Mouse (Mus musculus) embryonic facial prominence, embryonic 13.5 days (tissue): Measurements from ENCODE around the gene Gm3250. TPM values are rescaled to one million over a fixed set of nuclear protein-coding genes. Genes with fewer than 3 reads are reported as not detected.
"Not testable (repeated sequence)": the region's sequence is repeated elsewhere in the genome, so short reads cannot be mapped to it uniquely, and the experiment has no call there.

Experiments used
- ATAC-seq: fragments of 200-750 bp; cut with Nextera tagmentation; 2 replicates; pipeline ENCODE4 v1.8.0; 2017; ENCODE audit warnings: low read depth; ENCODE audit not compliant: insufficient number of reproducible peaks, insufficient read depth, low FRiP score, low TSS enrichment
- H3K27ac ChIP-seq: fragments of 300-500 bp; sonication (generic); 2 replicates; pipeline ENCODE4 v1.5.1; 2015; ENCODE audit warnings: moderate library complexity, mild to moderate bottlenecking, inconsistent platforms
- H3K27me3 ChIP-seq: fragments of 300-500 bp; sonication (generic); 2 replicates; pipeline ENCODE4 v1.6.1; 2015; ENCODE audit warnings: mild to moderate bottlenecking, inconsistent platforms
- H3K36me3 ChIP-seq: fragments of 300-500 bp; sonication (generic); 2 replicates; pipeline ENCODE4 v1.6.1; 2015; ENCODE audit warnings: mild to moderate bottlenecking, inconsistent platforms
- H3K4me1 ChIP-seq: fragments of 300-500 bp; sonication (generic); 2 replicates; pipeline ENCODE4 v1.6.1; 2015; ENCODE audit warnings: inconsistent platforms
- H3K4me2 ChIP-seq: fragments of 300-500 bp; sonication (generic); 2 replicates; pipeline ENCODE4 v1.6.1; 2015; ENCODE audit warnings: moderate library complexity, mild to moderate bottlenecking, inconsistent platforms
- H3K4me3 ChIP-seq: fragments of 300-500 bp; sonication (generic); 2 replicates; pipeline ENCODE4 v1.5.1; 2015; ENCODE audit warnings: mild to moderate bottlenecking, inconsistent platforms
- H3K9ac ChIP-seq: fragments of 300-500 bp; sonication (generic); 2 replicates; pipeline ENCODE4 v1.6.1; 2015; ENCODE audit warnings: mild to moderate bottlenecking, inconsistent platforms
- H3K9me3 ChIP-seq: fragments of 300-500 bp; sonication (generic); 2 replicates; pipeline ENCODE4 v1.6.1; 2016; ENCODE audit warnings: inconsistent platforms
- WGBS: fragments of 180-500 bp; shearing (Covaris S2); methylation state at CpG from one replicate; pipeline ENCODE4 v1.1.7; 2015; ENCODE audit warnings: mixed read lengths; 5-methylcytosine and 5-hydroxymethylcytosine counted together
- polyA plus RNA-seq: library from polyadenylated mRNA; unstranded; fragments of >200 nt; fragmentation: Nextera tagmentation; extraction: Ambion mirVana; gene quantifications from 2 replicates; pipeline ENCODE4 v1.2.1, GENCODE M21; 2015

Gm3250 gene
- not detected in 2 replicates for polyA plus RNA-seq

DNA sequence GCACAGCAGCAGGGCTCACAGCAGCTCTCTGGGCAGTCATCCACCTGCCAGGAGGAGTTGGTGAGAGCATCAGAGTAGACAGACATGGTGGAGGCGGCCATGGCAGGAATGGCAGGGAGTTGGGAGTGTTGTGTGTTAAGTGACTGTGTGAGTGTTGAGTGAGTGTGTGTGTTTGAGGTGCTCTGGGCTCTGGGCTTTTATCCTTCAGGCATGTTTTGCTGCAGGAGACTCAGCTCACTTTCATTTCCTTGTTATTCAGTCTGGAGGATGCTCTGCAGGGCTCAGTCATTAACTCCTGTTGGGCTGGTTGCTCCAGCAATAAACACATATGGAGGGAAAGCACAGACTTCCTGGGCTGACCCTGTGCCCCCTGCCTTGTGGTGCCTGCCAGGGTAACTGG lies at the start of gene Gm3250:
Gene Gm3250, minus strand, starts transcription at position 101 of the 400 bp plus-strand sequence.
- not testable (repeated sequence) for ATAC-seq, H3K27me3 ChIP-seq, H3K27ac ChIP-seq, H3K9me3 ChIP-seq, H3K4me2 ChIP-seq, H3K4me1 ChIP-seq, H3K36me3 ChIP-seq, H3K9ac ChIP-seq, H3K4me3 ChIP-seq
- WGBS = 60% methylated on average over 1 of the region's 1 CpGs

DNA sequence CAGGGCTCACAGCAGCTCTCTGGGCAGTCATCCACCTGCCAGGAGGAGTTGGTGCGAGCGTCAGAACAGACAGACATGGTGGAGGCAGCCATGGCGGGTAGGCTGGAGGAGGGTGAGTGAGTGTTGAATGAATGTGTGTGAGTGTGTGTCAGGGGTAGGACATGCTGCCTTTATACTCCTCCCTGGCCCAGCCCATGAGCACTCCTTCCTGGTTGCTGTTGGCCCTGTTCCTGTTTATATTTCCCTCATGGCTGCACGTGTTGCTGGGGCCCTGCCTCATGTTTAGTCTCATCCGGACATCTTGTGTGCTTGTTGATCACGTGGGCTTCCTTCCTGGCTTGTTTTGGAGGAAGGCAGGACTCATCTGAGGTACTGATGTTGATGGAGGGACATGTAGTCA lies 44.6 kb upstream of the Gm3250 start, which contains the start of gene Krtap10-4:
Gene Krtap10-4, minus strand, starts transcription at position 145 of the 400 bp plus-strand sequence.
- WGBS = 71% methylated on average over 6 of the region's 6 CpGs
- Histone ChIP-seq H3K4me3 (no peak within 1 kb of the TSS), H3K9me3 (no peaks in the 10 kb centered on the region), H3K27ac (no peak within 1 kb of the TSS), H3K9ac (no peak within 1 kb of the TSS), H3K4me1 (no peaks in the 10 kb centered on the region), H3K27me3 (no peaks in the 10 kb centered on the region), H3K36me3 (no peaks in the 10 kb centered on the region), H3K4me2 (no peak within 1 kb of the TSS)
- ATAC-seq = no peak

DNA sequence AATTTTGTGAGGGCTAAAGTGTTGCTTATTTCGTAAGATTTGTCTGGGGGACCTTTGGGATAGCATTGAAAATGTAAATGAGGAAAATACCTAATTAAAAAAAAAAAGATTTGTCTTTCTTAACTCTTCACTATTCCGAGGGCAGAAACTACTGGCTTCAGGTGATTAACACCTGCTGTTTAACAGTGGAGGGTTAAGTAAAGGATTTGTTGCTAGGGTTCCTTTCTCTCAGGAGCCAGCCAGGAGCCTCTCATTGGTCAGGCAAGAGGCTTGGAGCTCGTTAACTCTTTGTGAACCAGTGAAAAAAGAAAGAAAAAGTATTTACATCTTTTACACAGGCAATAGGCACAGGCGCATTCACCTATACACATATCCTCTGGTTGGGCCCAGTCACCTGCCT lies 36.9 kb upstream of the Gm3250 start:
- Histone ChIP-seq H3K4me3 (no peak overlapping the region), H3K27ac (no peak overlapping the region), H3K4me2 (no peak overlapping the region), H3K9ac (no peak overlapping the region), H3K27me3 (no peaks in the 10 kb centered on the region), H3K36me3 (no peaks in the 10 kb centered on the region), H3K4me1 (no peaks in the 10 kb centered on the region), H3K9me3 (no peaks in the 10 kb centered on the region)
- ATAC-seq = no peak
- WGBS = 29% methylated on average over 4 of the region's 4 CpGs

DNA sequence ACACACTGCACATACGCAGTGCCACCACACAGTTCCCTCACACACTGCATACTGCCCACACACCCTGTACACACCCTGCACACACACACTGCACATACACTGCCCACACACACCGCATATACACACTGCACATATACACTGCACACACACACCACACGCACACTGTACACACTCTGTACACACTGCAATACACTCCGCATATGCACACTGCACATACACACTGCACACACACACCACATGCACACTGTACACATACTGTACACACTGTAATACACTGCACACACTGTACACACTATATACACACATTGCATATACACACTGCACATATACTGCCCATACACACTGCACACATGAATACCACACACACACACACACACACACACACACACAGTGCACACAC lies 36.2 kb upstream of the Gm3250 start:
- no peak overlapping the region for H3K4me3 ChIP-seq
- WGBS = 93% methylated on average over 4 of the region's 4 CpGs
- H3K4me1 ChIP-seq = no peaks in the 10 kb centered on the region
- H3K36me3 ChIP-seq = no peaks in the 10 kb centered on the region
- H3K4me2 ChIP-seq = no peak overlapping the region
- no peak overlapping the region for H3K27ac ChIP-seq
- H3K9ac ChIP-seq = no peak overlapping the region
- H3K9me3 ChIP-seq = no peaks in the 10 kb centered on the region
- 0 out of 2 replicates have a peak, but pooled peaks cover 3% of the 10 kb centered on the region for H3K27me3 ChIP-seq
- peak; percentile 63 for ATAC-seq

GRCm38 (mm10) chr10:77815514-77815913 lies 33.2 kb upstream of the Gm3250 start:
- Histone ChIP-seq H3K4me1 (no peaks in the 10 kb centered on the region), H3K4me2 (no peak overlapping the region), H3K9me3 (no peaks in the 10 kb centered on the region), H3K27ac (no peak overlapping the region), H3K9ac (no peak overlapping the region), H3K36me3 (no peaks in the 10 kb centered on the region), H3K27me3 (0 out of 2 replicates have a peak, but pooled peaks cover 3% of the 10 kb centered on the region), H3K4me3 (no peak overlapping the region)
- no peak for ATAC-seq
- 26% methylated on average over 5 of the region's 5 CpGs for WGBS

- Histone ChIP-seq H3K36me3 (no peaks in the 10 kb centered on the region), H3K4me3 (no peak within 1 kb of the TSS)
These were observed 32.0 kb upstream of the Gm3250 start, which contains the start of gene Gm2696 for GRCm38 (mm10) chr10:77814382-77814781. TSS of gene Gm2696 (plus strand) at chr10:77814682.

DNA sequence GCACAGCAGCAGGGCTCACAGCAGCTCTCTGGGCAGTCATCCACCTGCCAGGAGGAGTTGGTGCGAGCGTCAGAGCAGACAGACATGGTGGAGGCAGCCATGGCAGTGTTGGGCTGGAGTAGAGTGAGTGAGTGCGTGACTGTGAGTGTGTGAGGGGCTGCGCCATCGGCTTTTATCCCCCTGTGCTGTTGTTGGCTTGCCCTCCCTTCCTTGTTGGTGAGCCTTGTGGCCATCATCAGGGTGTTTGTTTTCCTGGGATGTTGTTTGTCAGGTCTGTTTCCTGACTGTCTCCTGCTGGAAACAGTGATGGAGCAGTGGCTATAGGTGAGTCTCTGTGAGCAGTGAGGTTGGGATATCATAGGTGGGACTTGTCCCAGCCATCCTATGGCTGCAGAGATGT lies 29.4 kb upstream of the Gm3250 start, which contains the start of gene Gm9507:
Gene Gm9507, minus strand, starts transcription at position 101 of the 400 bp plus-strand sequence.
- Histone ChIP-seq H3K36me3 (no peaks in the 10 kb centered on the region), H3K4me3 (no peak within 1 kb of the TSS), H3K9me3 (no peaks in the 10 kb centered on the region), H3K9ac (no peak within 1 kb of the TSS), H3K4me1 (no peaks in the 10 kb centered on the region), H3K4me2 (no peak within 1 kb of the TSS), H3K27me3 (0 out of 2 replicates have a peak, but pooled peaks cover 3% of the 10 kb centered on the region), H3K27ac (no peak within 1 kb of the TSS)
- 71% methylated on average over 5 of the region's 5 CpGs for WGBS
- no peak for ATAC-seq

More at GRCm38 (mm10) chr10:77814382-77814781, 32.0 kb upstream of the Gm3250 start, which contains the start of gene Gm2696:
- Histone ChIP-seq H3K4me1 (no peaks in the 10 kb centered on the region), H3K9ac (no peak within 1 kb of the TSS), H3K27ac (no peak within 1 kb of the TSS), H3K27me3 (0 out of 2 replicates have a peak, but pooled peaks cover 3% of the 10 kb centered on the region), H3K4me2 (no peak within 1 kb of the TSS), H3K9me3 (no peaks in the 10 kb centered on the region)
- no peak for ATAC-seq
- WGBS = 49% methylated on average over 4 of the region's 4 CpGs

- ATAC-seq = no peak
- no peaks in the 10 kb centered on the region for H3K36me3 ChIP-seq
- H3K4me1 ChIP-seq = no peaks in the 10 kb centered on the region
- H3K27ac ChIP-seq = no peak overlapping the region
- H3K4me3 ChIP-seq = no peak overlapping the region
- H3K9ac ChIP-seq = no peak overlapping the region
- WGBS = 84% methylated on average over 3 of the region's 3 CpGs
- H3K4me2 ChIP-seq = no peak overlapping the region
- no peaks in the 10 kb centered on the region for H3K9me3 ChIP-seq
- no peaks in the 10 kb centered on the region for H3K27me3 ChIP-seq
These were observed 21.8 kb upstream of the Gm3250 start for GRCm38 (mm10) chr10:77804095-77804494.

DNA sequence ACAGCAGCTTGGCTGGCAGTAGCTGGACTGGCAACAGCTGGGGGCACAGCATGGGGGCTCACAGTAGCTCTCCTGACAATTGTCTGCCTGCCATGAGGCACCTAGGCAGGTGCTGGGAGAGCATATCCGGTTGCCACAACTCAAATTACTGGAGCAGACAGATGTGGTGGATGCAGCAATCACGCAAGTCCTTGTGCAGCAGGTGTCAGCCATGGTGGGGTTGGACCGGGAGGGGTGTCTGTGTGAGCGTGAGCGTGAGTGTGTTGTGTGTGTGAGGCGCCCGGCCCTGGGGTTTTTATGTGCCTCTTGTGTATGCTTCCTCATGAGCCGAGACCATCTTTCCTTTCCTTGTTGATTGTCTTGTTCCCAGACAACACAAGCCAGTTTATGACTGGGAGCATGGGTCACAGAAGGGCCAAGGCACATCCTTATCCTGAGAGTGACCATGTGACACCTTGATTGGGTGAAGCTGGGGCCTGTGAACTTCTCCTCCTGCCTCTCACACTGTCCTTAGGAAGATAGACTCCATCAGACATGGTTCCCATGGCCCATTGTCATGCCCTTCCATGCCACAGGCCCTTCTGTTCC lies 16.7 kb upstream of the Gm3250 start, which contains the start of gene Gm19668:
Gene Gm19668, minus strand, starts transcription at position 213 of the 588 bp plus-strand sequence.
- Histone ChIP-seq H3K4me3 (no peak within 1 kb of the TSS), H3K9ac (no peak within 1 kb of the TSS), H3K36me3 (no peaks in the 10 kb centered on the region), H3K4me1 (no peaks in the 10 kb centered on the region), H3K4me2 (no peak within 1 kb of the TSS), H3K27ac (no peak within 1 kb of the TSS), H3K27me3 (no peaks in the 10 kb centered on the region), H3K9me3 (no peaks in the 10 kb centered on the region)
- no peak for ATAC-seq
- 56% methylated on average over 8 of the region's 8 CpGs for WGBS

- not testable (repeated sequence) for H3K4me2 ChIP-seq, H3K9me3 ChIP-seq, H3K4me1 ChIP-seq, H3K27me3 ChIP-seq, H3K27ac ChIP-seq, ATAC-seq, H3K36me3 ChIP-seq, H3K9ac ChIP-seq, H3K4me3 ChIP-seq
- WGBS = 30% methylated on average over 3 of the region's 3 CpGs
These were observed 16.0 kb upstream of the Gm3250 start for GRCm38 (mm10) chr10:77798164-77798920.

DNA sequence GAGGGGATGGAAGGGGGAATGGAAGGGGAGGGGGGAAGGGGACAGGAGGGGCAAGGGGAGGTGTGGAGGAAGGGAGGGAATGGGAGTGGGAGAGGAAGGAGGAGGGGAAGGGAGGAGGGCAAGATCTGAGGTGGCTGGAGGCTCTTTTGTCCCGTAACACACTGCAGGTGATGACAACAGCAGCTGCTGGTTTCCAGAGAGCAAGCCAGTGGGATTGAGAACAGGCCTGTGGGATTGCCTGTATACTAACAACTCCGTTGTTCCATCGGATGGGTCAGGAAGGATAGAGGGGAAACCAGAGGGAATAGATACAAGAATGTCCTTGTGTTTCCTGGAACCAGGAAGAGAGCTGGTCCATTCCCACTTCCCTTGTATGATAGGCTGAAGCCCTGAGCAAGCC lies 15.3 kb upstream of the Gm3250 start:
- Histone ChIP-seq H3K4me1 (no peaks in the 10 kb centered on the region), H3K9me3 (no peaks in the 10 kb centered on the region), H3K36me3 (no peaks in the 10 kb centered on the region), H3K4me3 (no peak overlapping the region), H3K27me3 (no peaks in the 10 kb centered on the region), H3K9ac (no peak overlapping the region), H3K27ac (no peak overlapping the region), H3K4me2 (no peak overlapping the region)
- 13% methylated on average over 3 of the region's 3 CpGs for WGBS
- ATAC-seq = no peak

- ATAC-seq = no peak
- 45% methylated on average over 2 of the region's 2 CpGs for WGBS
These were observed 12.6 kb upstream of the Gm3250 start, which contains the start of gene Gm9639 for GRCm38 (mm10) chr10:77794976-77795375. TSS of gene Gm9639 (minus strand) at chr10:77795076.

More at GRCm38 (mm10) chr10:77794976-77795375, 12.6 kb upstream of the Gm3250 start, which contains the start of gene Gm9639:
- no peak within 1 kb of the TSS for H3K4me2 ChIP-seq
- H3K4me1 ChIP-seq = no peaks in the 10 kb centered on the region
- no peaks in the 10 kb centered on the region for H3K9me3 ChIP-seq
- no peaks in the 10 kb centered on the region for H3K27me3 ChIP-seq
- no peaks in the 10 kb centered on the region for H3K36me3 ChIP-seq
- H3K4me3 ChIP-seq = no peak within 1 kb of the TSS
- no peak within 1 kb of the TSS for H3K27ac ChIP-seq
- no peak within 1 kb of the TSS for H3K9ac ChIP-seq
